ENCODE assay signal across 7 mouse cellular contexts in the genomic region with DNA sequence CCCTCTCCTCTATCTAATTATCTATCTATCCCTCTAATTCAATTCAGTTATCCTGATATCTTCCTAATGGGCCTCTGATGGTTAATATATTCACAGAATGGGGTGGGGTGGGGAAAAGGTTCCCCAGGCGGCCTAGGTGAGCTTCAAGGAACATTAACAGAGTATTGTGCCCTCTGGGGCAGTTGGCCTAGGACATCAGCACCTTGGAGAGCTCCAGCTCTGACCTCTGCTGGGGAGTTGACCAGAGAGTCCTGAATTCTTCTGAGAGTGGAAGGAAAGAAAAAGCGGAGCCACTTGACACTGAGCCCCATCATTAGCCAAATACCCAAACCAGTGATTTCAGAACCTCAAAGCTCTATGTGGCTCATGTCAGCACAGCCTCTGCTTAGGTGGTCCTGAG.
DNase-seq lines count a peak whose midpoint lies in the region; ATAC-seq lines count a peak whose summit lies in the region.

No protein-coding gene starts in this region.

- H3K36me3 ChIP-seq in limb, embryonic 11.5 days (ENCODE audit: control insufficient read depth, insufficient read depth, low read length), result no peaks in the 10 kb centered on the region

- WGBS in limb, embryonic 11.5 days, result 31% methylated on average over 2 of the region's 2 CpGs

- peak; percentile 42 for DNase-seq in urinary bladder, postnatal 14 days (ENCODE audit: low spot score)
- DNase-seq in urinary bladder, postnatal 4 days (ENCODE audit: low spot score in 2 of 2), result no peak
- DNase-seq in embryo, embryonic 11.5 days (ENCODE audit: low read depth, low spot score), result peak; percentile 24
- DNase-seq in limb, embryonic 11.5 days (ENCODE audit: low spot score), result peak; percentile 78
- DNase-seq in frontal cortex, postnatal 14 days (ENCODE audit: low spot score in 2 of 2), result no peak
- DNase-seq in cerebellum, postnatal 14 days, result no peak
- DNase-seq in cerebellum, adult 11 months, result no peak

- H3K9ac ChIP-seq in limb, embryonic 11.5 days (ENCODE audit: low read length), result no peak overlapping the region

- no peaks in the 10 kb centered on the region for H3K9me3 ChIP-seq in limb, embryonic 11.5 days (ENCODE audit: control insufficient read depth, low read length)

- H3K4me3 ChIP-seq in limb, embryonic 11.5 days (ENCODE audit: low read depth, low read length), result no peak overlapping the region

- no peaks in the 10 kb centered on the region for H3K27me3 ChIP-seq in limb, embryonic 11.5 days (ENCODE audit: control insufficient read depth, insufficient read depth, low read length)

- ATAC-seq in limb, embryonic 11.5 days (ENCODE audit: insufficient number of reproducible peaks, low FRiP score, low TSS enrichment, low read depth), result no peak

- H3K27ac ChIP-seq in limb, embryonic 11.5 days (replicated peaks; ENCODE audit: low read depth, low read length), result no peak overlapping the region

- H3K4me1 ChIP-seq in limb, embryonic 11.5 days (ENCODE audit: control insufficient read depth, insufficient read depth, low read length), result no peaks in the 10 kb centered on the region

- no peak overlapping the region for H3K4me2 ChIP-seq in limb, embryonic 11.5 days (ENCODE audit: low read depth, severe bottlenecking)

Comparison
In these comparisons a context has a peak if more than half of its experiments do, and no peak if none do; other contexts are left out.
1. DNase-seq: peak in urinary bladder, postnatal 14 days (single experiment), embryo, embryonic 11.5 days (single experiment) and limb, embryonic 11.5 days (single experiment); none in urinary bladder, postnatal 4 days (0 of 2), frontal cortex, postnatal 14 days (0 of 2), cerebellum, postnatal 14 days (0 of 2) and cerebellum, adult 11 months (single experiment).